Mouse (Mus musculus): Measurements from ENCODE around the gene Ptges.

Gene Ptges

DNA sequence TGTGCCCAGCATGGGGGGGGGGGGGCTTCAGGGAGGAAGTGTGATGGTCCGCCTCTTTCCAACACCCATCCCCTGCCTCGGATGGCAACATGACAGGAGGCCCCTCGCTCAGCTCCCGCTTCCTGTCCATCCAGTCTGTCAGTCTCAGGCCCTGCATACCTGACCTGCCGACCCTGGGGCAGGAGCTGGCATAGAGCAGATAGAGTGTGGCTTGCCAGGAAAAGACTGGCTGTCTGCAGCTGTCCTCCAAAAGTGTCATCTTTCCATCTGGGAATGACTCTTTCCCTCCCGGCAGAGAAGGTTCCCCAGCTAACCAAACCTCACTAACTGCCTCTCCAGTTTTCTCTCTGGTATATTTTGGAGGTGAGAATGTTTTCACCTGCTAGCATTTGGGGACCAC, 79.1 kb downstream of the Ptges start:
- DNase-seq (ENCODE audit: low spot score): no peak

DNA sequence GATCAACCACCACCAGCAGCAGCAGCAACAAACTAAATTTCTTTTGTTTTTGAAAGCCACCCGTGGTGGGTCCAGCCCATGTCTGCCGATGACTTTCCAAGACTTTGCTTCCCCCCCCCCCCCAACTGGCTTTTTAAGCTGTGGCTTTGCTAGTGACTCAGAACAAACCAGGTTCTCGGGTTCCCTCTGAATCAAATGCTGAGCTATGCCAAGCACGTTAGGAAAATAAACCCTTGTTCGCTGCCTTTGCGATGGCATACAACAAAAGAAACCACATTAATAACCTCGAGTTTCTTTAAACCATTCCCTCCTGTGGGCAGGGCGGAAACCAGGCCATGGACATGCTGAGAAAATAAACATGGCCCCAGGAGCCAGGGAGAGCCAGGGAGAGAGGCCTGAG, 81.5 kb downstream of the Ptges start:
- no peak for DNase-seq (ENCODE audit: low spot score)

- no peak for DNase-seq (ENCODE audit: low spot score)
Observed at GRCm38 (mm10) chr2:30846723-30847122, 82.9 kb downstream of the Ptges start.

DNA sequence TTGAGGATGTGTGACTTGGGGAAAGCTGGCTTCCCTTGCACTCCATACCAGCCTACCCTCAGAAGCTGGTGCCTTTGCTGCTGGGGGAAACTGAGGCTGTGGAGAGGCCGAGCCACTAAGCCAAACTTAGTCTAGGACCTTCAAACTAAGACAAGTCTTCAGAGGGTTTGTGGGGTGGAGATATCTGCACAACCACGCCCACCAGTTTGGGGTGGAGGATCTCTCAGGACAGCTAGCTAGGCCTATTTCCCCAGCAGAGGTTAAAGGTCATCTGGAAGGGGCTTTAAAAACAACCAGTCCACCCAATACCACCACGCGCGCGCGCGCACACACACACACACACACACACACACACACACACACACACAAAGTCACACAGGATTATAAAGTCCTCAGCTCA, 83.4 kb downstream of the Ptges start:
- DNase-seq (ENCODE audit: low spot score): no peak

GRCm38 (mm10) chr2:30845152-30846070, 84.3 kb downstream of the Ptges start:
- DNase-seq (ENCODE audit: low spot score): no peak

DNA sequence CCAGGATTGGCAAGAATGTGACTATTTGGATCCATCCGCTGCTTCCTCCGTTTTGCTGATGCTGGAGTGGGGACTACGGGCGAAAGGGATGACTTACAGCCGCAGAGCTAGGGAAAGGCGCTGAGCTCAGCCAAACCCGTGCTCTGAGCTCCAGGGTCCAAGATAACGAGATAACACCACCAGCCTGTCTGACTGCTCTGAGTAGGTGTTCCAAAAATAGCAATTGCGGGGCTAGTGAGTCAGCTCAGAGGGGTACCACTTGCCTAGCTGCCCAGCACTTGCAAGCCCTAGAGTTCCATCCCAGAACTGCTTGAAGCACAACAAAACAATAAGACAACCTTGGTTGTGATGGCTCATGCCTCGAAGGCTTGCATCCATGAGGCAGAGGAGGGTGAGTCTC, 87.0 kb downstream of the Ptges start:
- no peak for DNase-seq (ENCODE audit: low spot score)
